Mouse (Mus musculus): ENCODE results near the gene Hmgb1. TPM values are rescaled to one million over a fixed set of nuclear protein-coding genes. Genes with fewer than 3 reads are reported as not detected.

The Hmgb1 gene
- polyA plus RNA-seq, 1 experiment, result 110 TPM

- no peaks in the 10 kb centered on the region for H3K4me1 ChIP-seq (ENCODE audit: control insufficient read depth, insufficient read depth, low read length)
- H3K36me3 ChIP-seq (ENCODE audit: control insufficient read depth, insufficient read depth, low read length, poor library complexity, severe bottlenecking), result no peaks in the 10 kb centered on the region
- H3K27ac ChIP-seq (ENCODE audit: insufficient read depth, low read length), result no peak overlapping the region
- H3K27me3 ChIP-seq (ENCODE audit: control insufficient read depth, insufficient read depth, low read length, poor library complexity, severe bottlenecking), result no peaks in the 10 kb centered on the region
- H3K9ac ChIP-seq (ENCODE audit: low read depth, poor library complexity, severe bottlenecking), result no peak overlapping the region
- H3K9me3 ChIP-seq (replicated peaks; ENCODE audit: control insufficient read depth, insufficient read depth, low read length, poor library complexity, severe bottlenecking), result no peaks in the 10 kb centered on the region
- TF ChIP-seq CTCF (IDR thresholded peaks at IDR 0.05; ENCODE audit: low read depth, low read length), result no peak
- no peak for TF ChIP-seq POLR2A (IDR thresholded peaks at IDR 0.05; ENCODE audit: insufficient read depth, low read length)
- no peak for TF ChIP-seq EP300 (IDR thresholded peaks at IDR 0.05; ENCODE audit: insufficient read depth, low read depth, low read length)
- H3K4me3 ChIP-seq (ENCODE audit: low read depth, low read length), result no peak overlapping the region
These were observed 97.7 kb downstream of the Hmgb1 start for GRCm38 (mm10) chr5:149086382-149087244.

GRCm38 (mm10) chr5:149080466-149080865, 103.8 kb downstream of the Hmgb1 start:
- H3K27ac ChIP-seq (ENCODE audit: insufficient read depth, low read length), result no peak overlapping the region
- no peaks in the 10 kb centered on the region for H3K9me3 ChIP-seq (replicated peaks; ENCODE audit: control insufficient read depth, insufficient read depth, low read length, poor library complexity, severe bottlenecking)
- H3K36me3 ChIP-seq (ENCODE audit: control insufficient read depth, insufficient read depth, low read length, poor library complexity, severe bottlenecking), result no peaks in the 10 kb centered on the region
- no peak for TF ChIP-seq POLR2A (IDR thresholded peaks at IDR 0.05; ENCODE audit: insufficient read depth, low read length)
- no peak for TF ChIP-seq CTCF (IDR thresholded peaks at IDR 0.05; ENCODE audit: low read depth, low read length)
- no peak for TF ChIP-seq EP300 (IDR thresholded peaks at IDR 0.05; ENCODE audit: insufficient read depth, low read depth, low read length)
- H3K4me1 ChIP-seq (ENCODE audit: control insufficient read depth, insufficient read depth, low read length), result peaks cover 2% of the 10 kb centered on the region
- H3K9ac ChIP-seq (ENCODE audit: low read depth, poor library complexity, severe bottlenecking), result no peak overlapping the region
- no peaks in the 10 kb centered on the region for H3K27me3 ChIP-seq (ENCODE audit: control insufficient read depth, insufficient read depth, low read length, poor library complexity, severe bottlenecking)
- no peak overlapping the region for H3K4me3 ChIP-seq (ENCODE audit: low read depth, low read length)

- no peaks in the 10 kb centered on the region for H3K9me3 ChIP-seq (replicated peaks; ENCODE audit: control insufficient read depth, insufficient read depth, low read length, poor library complexity, severe bottlenecking)
These were observed 104.5 kb downstream of the Hmgb1 start for GRCm38 (mm10) chr5:149079758-149080150.

GRCm38 (mm10) chr5:149079018-149079757, 105.1 kb downstream of the Hmgb1 start:
- TF ChIP-seq POLR2A (IDR thresholded peaks at IDR 0.05; ENCODE audit: insufficient read depth, low read length), result no peak
- no peak for TF ChIP-seq CTCF (IDR thresholded peaks at IDR 0.05; ENCODE audit: low read depth, low read length)
- TF ChIP-seq EP300 (IDR thresholded peaks at IDR 0.05; ENCODE audit: insufficient read depth, low read depth, low read length), result no peak

More at GRCm38 (mm10) chr5:149079758-149080150, 104.5 kb downstream of the Hmgb1 start:
- Histone ChIP-seq H3K4me1 (ENCODE audit: control insufficient read depth, insufficient read depth, low read length) (peaks cover 2% of the 10 kb centered on the region), H3K27me3 (ENCODE audit: control insufficient read depth, insufficient read depth, low read length, poor library complexity, severe bottlenecking) (no peaks in the 10 kb centered on the region), H3K36me3 (ENCODE audit: control insufficient read depth, insufficient read depth, low read length, poor library complexity, severe bottlenecking) (no peaks in the 10 kb centered on the region), H3K27ac (ENCODE audit: insufficient read depth, low read length) (no peak overlapping the region), H3K4me3 (ENCODE audit: low read depth, low read length) (no peak overlapping the region), H3K9ac (ENCODE audit: low read depth, poor library complexity, severe bottlenecking) (no peak overlapping the region)
- TF ChIP-seq EP300 (IDR thresholded peaks at IDR 0.05; ENCODE audit: insufficient read depth, low read depth, low read length) (no peak), CTCF (IDR thresholded peaks at IDR 0.05; ENCODE audit: low read depth, low read length) (no peak), POLR2A (IDR thresholded peaks at IDR 0.05; ENCODE audit: insufficient read depth, low read length) (no peak)

GRCm38 (mm10) chr5:149077136-149077535, 107.2 kb downstream of the Hmgb1 start:
- Histone ChIP-seq H3K27me3 (ENCODE audit: control insufficient read depth, insufficient read depth, low read length, poor library complexity, severe bottlenecking) (no peaks in the 10 kb centered on the region), H3K9ac (ENCODE audit: low read depth, poor library complexity, severe bottlenecking) (no peak overlapping the region), H3K4me3 (ENCODE audit: low read depth, low read length) (no peak overlapping the region), H3K36me3 (ENCODE audit: control insufficient read depth, insufficient read depth, low read length, poor library complexity, severe bottlenecking) (no peaks in the 10 kb centered on the region), H3K9me3 (replicated peaks; ENCODE audit: control insufficient read depth, insufficient read depth, low read length, poor library complexity, severe bottlenecking) (no peaks in the 10 kb centered on the region), H3K4me1 (ENCODE audit: control insufficient read depth, insufficient read depth, low read length) (peaks cover 2% of the 10 kb centered on the region), H3K27ac (ENCODE audit: insufficient read depth, low read length) (no peak overlapping the region)
- TF ChIP-seq EP300 (IDR thresholded peaks at IDR 0.05; ENCODE audit: insufficient read depth, low read depth, low read length), result no peak
- no peak for TF ChIP-seq CTCF (IDR thresholded peaks at IDR 0.05; ENCODE audit: low read depth, low read length)
- TF ChIP-seq POLR2A (IDR thresholded peaks at IDR 0.05; ENCODE audit: insufficient read depth, low read length), result no peak

More at GRCm38 (mm10) chr5:149079018-149079757, 105.1 kb downstream of the Hmgb1 start:
- H3K9me3 ChIP-seq (replicated peaks; ENCODE audit: control insufficient read depth, insufficient read depth, low read length, poor library complexity, severe bottlenecking), result no peaks in the 10 kb centered on the region
- no peaks in the 10 kb centered on the region for H3K36me3 ChIP-seq (ENCODE audit: control insufficient read depth, insufficient read depth, low read length, poor library complexity, severe bottlenecking)
- H3K4me3 ChIP-seq (ENCODE audit: low read depth, low read length), result no peak overlapping the region
- no peak overlapping the region for H3K27ac ChIP-seq (ENCODE audit: insufficient read depth, low read length)
- H3K4me1 ChIP-seq (ENCODE audit: control insufficient read depth, insufficient read depth, low read length), result peaks cover 2% of the 10 kb centered on the region
- no peak overlapping the region for H3K9ac ChIP-seq (ENCODE audit: low read depth, poor library complexity, severe bottlenecking)
- H3K27me3 ChIP-seq (ENCODE audit: control insufficient read depth, insufficient read depth, low read length, poor library complexity, severe bottlenecking), result no peaks in the 10 kb centered on the region
